Mouse (Mus musculus): ENCODE measurements around the gene Car5b.

DNA sequence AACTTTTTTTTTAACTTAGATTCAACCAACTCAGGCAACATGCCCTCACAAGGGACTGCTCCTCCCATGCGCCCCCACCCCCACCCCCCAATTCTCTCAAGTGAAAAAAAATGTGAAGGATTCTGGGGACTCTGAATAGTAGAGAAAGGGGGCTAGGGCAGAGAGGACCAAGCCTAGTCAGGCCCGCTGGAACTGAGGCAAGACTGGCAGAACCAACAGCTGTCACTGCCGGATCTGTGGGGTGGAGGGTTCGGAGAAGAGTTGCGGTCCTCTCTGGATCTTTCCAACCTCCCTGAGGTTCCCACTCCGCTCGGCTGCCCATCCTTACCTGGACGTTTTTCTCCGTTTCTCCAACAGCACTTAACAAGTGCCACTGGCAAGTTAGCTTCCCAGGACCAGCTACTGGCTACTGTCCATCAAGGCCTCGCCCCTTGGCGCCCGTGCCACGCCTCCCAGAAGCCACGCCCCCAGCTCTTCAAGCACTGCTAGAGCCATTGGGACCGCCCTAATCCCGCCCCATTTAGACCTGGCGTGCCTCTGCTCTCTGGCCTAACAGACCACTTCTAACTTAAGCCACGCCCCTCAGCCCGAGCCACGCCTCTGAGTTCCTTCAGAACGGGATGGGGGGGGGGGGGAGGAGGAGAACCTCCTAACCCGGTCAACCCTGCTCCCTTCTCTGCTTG, at the start of gene Car5b:
- no peak for TF ChIP-seq CTCF (IDR thresholded peaks at IDR 0.05; ENCODE audit: control insufficient read depth, insufficient read depth, low read length)
- no peak for TF ChIP-seq POLR2A (IDR thresholded peaks at IDR 0.05; ENCODE audit: borderline replicate concordance, control insufficient read depth, low read depth, low read length)

Data from bone marrow, adult 2 months (tissue).